Mouse (Mus musculus) forebrain, embryonic 14.5 days (tissue): ENCODE results near the gene Itgb2l. TPM values are rescaled to one million over a fixed set of nuclear protein-coding genes. Genes with fewer than 3 reads are reported as not detected.

Source experiments
- ATAC-seq: fragments of 200-750 bp; cut with Nextera tagmentation; 2 replicates; pipeline ENCODE4 v1.8.0; 2017; ENCODE audit warnings: mild to moderate bottlenecking, moderate library complexity
- DNase-seq: peaks from one replicate; pipeline ENCODE4 v3.0.0-alpha.2; 2015; ENCODE audit warnings: low spot score
- H3K27ac ChIP-seq: fragments of 300-500 bp; sonication (generic); 2 replicates; pipeline ENCODE4 v1.5.1; 2014; ENCODE audit warnings: low read depth, mild to moderate bottlenecking, control low read depth, low read length, moderate library complexity
- H3K27me3 ChIP-seq: fragments of 300-500 bp; sonication (generic); replicated peaks from 2 replicates; pipeline ENCODE4 v1.6.1; 2014; ENCODE audit warnings: low read length, control low read depth, mixed read lengths; ENCODE audit not compliant: control insufficient read depth, insufficient read depth
- H3K36me3 ChIP-seq: fragments of 300-500 bp; sonication (generic); 2 replicates; pipeline ENCODE4 v1.6.1; 2014; ENCODE audit warnings: low read length, control low read depth; ENCODE audit not compliant: control insufficient read depth, insufficient read depth
- H3K4me1 ChIP-seq: fragments of 300-500 bp; sonication (generic); 2 replicates; pipeline ENCODE4 v1.6.1; 2014; ENCODE audit warnings: antibody characterized with exemption, low read length, control low read depth; ENCODE audit not compliant: control insufficient read depth, insufficient read depth
- H3K4me2 ChIP-seq: fragments of 300-500 bp; sonication (generic); 2 replicates; pipeline ENCODE4 v1.6.1; 2014; ENCODE audit warnings: mild to moderate bottlenecking, control low read depth, low read length
- H3K4me3 ChIP-seq: fragments of 300-500 bp; sonication (generic); 2 replicates; pipeline ENCODE4 v1.5.1; 2014; ENCODE audit warnings: low read depth, low read length, control low read depth
- H3K9ac ChIP-seq: fragments of 300-500 bp; sonication (generic); 2 replicates; pipeline ENCODE4 v1.6.1; 2014; ENCODE audit warnings: mild to moderate bottlenecking, low read length, control low read depth, moderate library complexity
- H3K9me3 ChIP-seq: fragments of 300-500 bp; sonication (generic); replicated peaks from 2 replicates; pipeline ENCODE4 v1.6.1; 2016; ENCODE audit warnings: low read length, control low read depth, mixed read lengths; ENCODE audit not compliant: control insufficient read depth
- WGBS: fragments of 180-500 bp; shearing (Covaris S2); extraction: QIAGEN DNeasy Blood & Tissue Kit; methylation state at CpG from one replicate; pipeline ENCODE4 v1.1.7; 2014; 5-methylcytosine and 5-hydroxymethylcytosine counted together
- polyA plus RNA-seq: library from polyadenylated mRNA; unstranded; fragments of >200 nt; fragmentation: Nextera tagmentation; extraction: Ambion mirVana; gene quantifications from 2 replicates; pipeline ENCODE4 v1.2.1, GENCODE M21; 2014

Gene Itgb2l
- polyA plus RNA-seq, 1 experiment from 2014 or later, result 0.06 TPM

- H3K27me3 ChIP-seq, result no peaks in the 10 kb centered on the region
- H3K4me2 ChIP-seq, result no peak overlapping the region
- no peak overlapping the region for H3K9ac ChIP-seq
- no peaks in the 10 kb centered on the region for H3K36me3 ChIP-seq
- H3K4me3 ChIP-seq, result no peak overlapping the region
- DNase-seq, result no peak
- peaks cover 3% of the 10 kb centered on the region; the same call in 1 of the 2 replicates for H3K9me3 ChIP-seq
- no peak for ATAC-seq
- H3K27ac ChIP-seq, result no peak overlapping the region
- H3K4me1 ChIP-seq, result no peaks in the 10 kb centered on the region
These were observed 58.7 kb downstream of the Itgb2l start for GRCm38 (mm10) chr16:96384741-96385140.

GRCm38 (mm10) chr16:96382496-96383181, 60.8 kb downstream of the Itgb2l start:
- Histone ChIP-seq H3K4me1 (no peaks in the 10 kb centered on the region), H3K9me3 (peaks cover 3% of the 10 kb centered on the region; the same call in 1 of the 2 replicates), H3K27me3 (no peaks in the 10 kb centered on the region), H3K4me2 (no peak overlapping the region), H3K36me3 (no peaks in the 10 kb centered on the region), H3K4me3 (no peak overlapping the region), H3K9ac (no peak overlapping the region), H3K27ac (no peak overlapping the region)
- ATAC-seq, result no peak
- 93% methylated on average over 5 of the region's 5 CpGs for WGBS
- DNase-seq, result no peak

GRCm38 (mm10) chr16:96381435-96381834, 62.0 kb downstream of the Itgb2l start:
- WGBS, result 95% methylated on average over 12 of the region's 12 CpGs
- peaks cover 3% of the 10 kb centered on the region; the same call in 1 of the 2 replicates for H3K9me3 ChIP-seq
- DNase-seq (no peak), ATAC-seq (no peak)
- H3K27me3 ChIP-seq, result no peaks in the 10 kb centered on the region
- H3K4me3 ChIP-seq, result no peak overlapping the region
- no peaks in the 10 kb centered on the region for H3K4me1 ChIP-seq
- no peak overlapping the region for H3K4me2 ChIP-seq
- H3K36me3 ChIP-seq, result no peaks in the 10 kb centered on the region
- no peak overlapping the region for H3K27ac ChIP-seq
- H3K9ac ChIP-seq, result no peak overlapping the region

- H3K4me2 ChIP-seq, result no peak overlapping the region
- H3K9ac ChIP-seq, result no peak overlapping the region
- H3K27ac ChIP-seq, result no peak overlapping the region
- no peak for DNase-seq
- no peaks in the 10 kb centered on the region for H3K36me3 ChIP-seq
- no peaks in the 10 kb centered on the region for H3K9me3 ChIP-seq
- no peaks in the 10 kb centered on the region for H3K27me3 ChIP-seq
- H3K4me1 ChIP-seq, result no peaks in the 10 kb centered on the region
- 91% methylated on average over 10 of the region's 10 CpGs for WGBS
- ATAC-seq, result no peak
- H3K4me3 ChIP-seq, result no peak overlapping the region
These were observed 65.3 kb downstream of the Itgb2l start for GRCm38 (mm10) chr16:96378111-96378510.

- no peaks in the 10 kb centered on the region for H3K27me3 ChIP-seq
- H3K36me3 ChIP-seq, result no peaks in the 10 kb centered on the region
- WGBS, result 17% methylated on average over 7 of the region's 7 CpGs
- no peak overlapping the region for H3K4me3 ChIP-seq
- DNase-seq (peak; percentile 71), ATAC-seq (no peak)
- no peak overlapping the region for H3K9ac ChIP-seq
- H3K4me2 ChIP-seq, result no peak overlapping the region
- H3K9me3 ChIP-seq, result no peaks in the 10 kb centered on the region
- no peaks in the 10 kb centered on the region for H3K4me1 ChIP-seq
- H3K27ac ChIP-seq, result no peak overlapping the region
These were observed 67.1 kb downstream of the Itgb2l start for GRCm38 (mm10) chr16:96376342-96376741.

GRCm38 (mm10) chr16:96375538-96375937, 67.9 kb downstream of the Itgb2l start:
- H3K4me1 ChIP-seq, result no peaks in the 10 kb centered on the region
- H3K9ac ChIP-seq, result no peak overlapping the region
- H3K27me3 ChIP-seq, result no peaks in the 10 kb centered on the region
- H3K36me3 ChIP-seq, result no peaks in the 10 kb centered on the region
- H3K9me3 ChIP-seq, result no peaks in the 10 kb centered on the region
- DNase-seq, result no peak
- H3K4me3 ChIP-seq, result no peak overlapping the region
- WGBS, result 88% methylated on average over 7 of the region's 7 CpGs
- no peak overlapping the region for H3K27ac ChIP-seq
- no peak overlapping the region for H3K4me2 ChIP-seq
- no peak for ATAC-seq

GRCm38 (mm10) chr16:96372752-96373118, 70.7 kb downstream of the Itgb2l start:
- Histone ChIP-seq H3K9me3 (no peaks in the 10 kb centered on the region), H3K27me3 (no peaks in the 10 kb centered on the region), H3K9ac (no peak overlapping the region), H3K4me3 (no peak overlapping the region), H3K36me3 (no peaks in the 10 kb centered on the region), H3K4me2 (no peak overlapping the region), H3K27ac (no peak overlapping the region), H3K4me1 (no peaks in the 10 kb centered on the region)
- WGBS, result 87% methylated on average over 8 of the region's 8 CpGs
- ATAC-seq, result no peak
- DNase-seq, result no peak

Other genes starting within 250 kb of the Itgb2l start
- gene Sh3bgr, start 243.2 kb downstream of the Itgb2l start, polyA plus RNA-seq, result 0.60 and 1.4 TPM in 2 replicates
- 1.3 and 1.6 TPM in 2 replicates for gene B3galt5, start 207.8 kb downstream of the Itgb2l start, polyA plus RNA-seq
- gene Pcp4, start 24.0 kb upstream of the Itgb2l start, polyA plus RNA-seq, result 204 and 211 TPM in 2 replicates